Mouse (Mus musculus) Muller cell, postnatal 12 days (primary cell): ENCODE measurements at regions not wholly inside any gene's neighbourhood (a gene's known extent, or its start where the extent isn't known, plus 50 kb on each side); places are given as distances from the start of the nearest gene placed in this dataset.

Experiments used
- DNase-seq: peaks from one replicate; pipeline ENCODE4 v3.0.0-alpha.2; 2015; ENCODE audit errors: inconsistent ontology term

DNA sequence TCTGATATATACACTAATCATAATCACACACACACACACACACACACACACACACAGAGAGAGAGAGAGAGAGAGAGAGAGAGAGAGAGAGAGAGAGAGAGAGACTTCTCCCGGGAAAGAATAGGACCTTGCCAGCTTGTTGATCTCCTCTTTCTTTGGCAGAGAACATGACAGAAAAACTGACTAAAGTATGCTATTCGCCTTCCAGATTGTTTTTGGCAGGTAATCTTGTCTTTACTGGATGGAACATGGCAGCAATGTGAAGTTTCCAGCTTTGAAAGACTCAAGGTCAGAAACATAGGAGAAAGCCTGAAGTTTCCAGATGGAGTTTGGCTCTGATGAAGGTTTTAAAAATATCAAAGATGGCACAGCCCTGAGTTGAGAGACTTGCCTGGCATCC is 87.8 kb upstream of the Cpm start:
- no peak for DNase-seq

DNA sequence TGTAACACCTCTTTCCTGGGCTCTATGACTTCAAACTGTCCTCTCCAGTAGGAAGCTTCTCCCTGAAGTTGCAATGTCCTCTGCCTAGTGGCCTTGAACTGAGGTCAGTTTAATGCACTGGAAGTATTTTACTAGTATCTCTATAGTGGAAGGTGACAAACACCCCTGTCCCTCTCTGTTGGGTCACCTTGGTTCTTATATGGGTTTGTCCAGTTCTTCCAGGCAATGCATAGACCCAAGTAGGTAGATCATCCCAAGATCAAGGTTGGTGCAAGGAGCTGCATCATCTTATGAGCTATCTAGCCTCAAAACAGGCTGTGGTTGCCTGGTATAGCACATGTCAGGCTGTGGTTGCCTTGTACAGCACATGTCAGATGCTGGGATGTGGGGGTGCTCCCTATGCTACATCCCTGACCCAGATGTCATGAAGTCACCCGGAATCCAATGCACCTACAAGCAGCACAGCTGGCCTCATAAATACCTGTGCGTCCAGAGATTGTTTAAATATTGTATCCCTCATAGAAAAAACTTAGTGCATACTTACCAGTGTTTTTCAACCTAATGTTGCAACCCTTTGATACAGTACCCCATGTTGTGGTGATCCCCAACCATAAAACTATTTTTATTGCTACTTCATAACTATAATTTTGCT is 88.4 kb upstream of the Cpm start:
- no peak for DNase-seq

DNA sequence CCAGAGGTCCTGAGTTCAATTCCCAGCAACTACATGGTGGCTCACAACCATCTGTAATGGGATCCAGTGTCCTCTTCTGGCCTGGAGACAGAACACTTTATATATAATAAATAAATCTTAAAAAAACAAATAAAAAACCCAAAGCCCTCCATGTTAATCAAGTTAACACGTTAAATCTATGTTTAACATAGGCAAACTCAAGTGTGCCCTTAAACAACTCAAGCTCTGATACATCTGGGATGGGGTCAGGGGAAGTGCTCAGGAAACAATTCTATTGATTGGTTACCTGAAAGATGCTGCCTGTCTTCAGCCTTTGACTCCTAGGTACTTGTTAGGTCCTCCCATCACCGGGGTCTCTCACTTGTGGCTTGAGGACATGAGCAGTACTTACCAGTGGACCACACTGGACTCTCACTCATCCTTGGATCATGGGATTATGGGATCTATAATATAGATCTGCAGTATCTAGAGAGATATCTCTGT is 89.1 kb upstream of the Cpm start:
- DNase-seq, result no peak

DNA sequence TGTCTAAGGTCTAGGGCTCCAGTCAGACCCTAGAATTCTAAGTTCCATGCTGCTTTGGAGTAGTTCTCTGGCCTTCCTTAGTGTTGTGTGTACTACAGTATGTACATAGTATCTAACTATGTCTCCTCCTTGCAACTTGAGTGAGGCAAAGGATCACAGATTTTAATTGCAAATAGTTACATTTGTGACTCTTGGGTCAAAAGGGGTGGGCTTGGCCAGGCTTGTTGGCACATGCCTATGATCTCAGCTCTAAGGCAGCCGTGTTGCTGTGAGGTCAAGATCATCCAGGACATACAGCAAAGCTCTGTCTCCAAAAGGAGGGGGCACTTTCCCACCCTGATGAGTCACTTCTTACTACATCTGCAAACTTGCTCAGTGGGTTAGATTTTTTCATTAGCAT is 89.8 kb upstream of the Cpm start:
- no peak for DNase-seq

DNA sequence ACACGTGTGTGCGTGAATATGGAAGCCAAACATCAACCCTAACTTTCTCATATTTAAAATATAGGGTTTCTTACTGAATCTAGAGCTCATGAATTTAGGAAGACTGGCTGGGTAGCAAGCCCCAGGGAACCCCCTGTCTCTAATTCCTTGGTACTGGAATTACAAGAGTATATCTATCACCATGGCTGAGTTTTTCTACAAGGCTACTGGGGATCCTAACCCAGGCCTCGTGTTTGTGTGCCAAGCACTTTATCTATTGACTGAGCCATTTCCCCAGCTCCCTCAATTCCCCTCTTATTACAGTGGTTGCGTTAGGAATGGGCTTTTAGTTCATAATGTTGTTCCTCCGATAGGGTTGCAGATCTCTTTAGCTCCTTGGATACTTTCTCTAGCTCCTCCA is 90.6 kb upstream of the Cpm start:
- DNase-seq, result no peak

DNA sequence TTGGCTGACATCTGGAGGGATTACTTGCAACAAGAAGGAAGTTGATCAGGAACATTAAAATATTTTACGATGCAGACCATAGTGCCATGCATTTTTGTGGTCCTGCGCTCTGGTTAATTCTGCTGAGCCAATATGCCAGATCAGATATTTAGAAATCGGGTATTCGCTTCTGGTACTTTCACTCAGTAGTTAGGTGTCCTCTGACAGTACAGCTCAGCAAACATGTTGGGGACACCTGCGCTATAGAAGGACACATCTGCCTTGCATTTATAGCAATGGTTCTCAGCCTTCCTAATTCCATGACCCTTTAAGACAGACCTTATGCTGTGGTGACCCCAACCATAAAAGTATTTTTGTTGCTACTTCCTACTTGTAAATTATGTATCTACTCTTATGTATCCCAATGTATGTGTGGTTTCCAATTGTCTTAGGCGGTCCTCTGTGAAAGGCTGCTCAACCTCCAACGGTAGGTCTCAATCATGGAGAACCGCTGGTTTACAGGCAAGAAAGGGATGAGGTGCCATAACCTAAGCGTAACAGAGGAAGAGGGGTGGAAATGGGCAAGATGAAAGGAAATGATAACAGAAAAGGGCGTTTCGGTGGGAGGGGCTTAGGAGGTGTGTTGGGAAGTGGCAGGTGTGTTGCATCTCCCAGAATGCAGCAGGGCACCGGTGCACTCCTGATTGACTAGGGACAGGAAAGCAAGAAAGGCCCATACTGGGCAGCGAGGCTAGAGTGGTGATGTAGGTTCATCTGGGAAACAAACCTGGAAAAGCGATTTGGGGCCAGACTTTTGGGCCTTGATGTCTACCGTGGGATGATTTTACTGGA is 92.3 kb upstream of the Cpm start:
- DNase-seq, result no peak

DNA sequence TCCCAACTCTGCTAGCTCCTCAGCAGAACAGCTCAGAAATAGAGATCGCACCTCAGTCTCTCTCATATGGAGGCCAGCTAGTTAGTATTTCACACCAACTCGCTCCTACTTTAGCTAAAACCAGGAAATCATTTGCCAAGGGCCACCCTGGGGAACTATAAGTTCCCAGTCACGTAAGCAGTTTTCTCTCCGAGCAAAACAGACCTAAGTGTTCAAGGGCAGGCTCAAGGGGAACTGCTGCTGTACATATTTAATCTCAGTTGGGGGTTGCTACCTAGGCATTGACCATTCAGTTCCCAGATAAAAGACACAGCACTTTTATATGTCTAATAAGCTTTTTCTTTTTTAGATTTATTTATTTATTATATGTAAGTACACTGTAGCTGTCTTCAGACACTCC is 93.5 kb upstream of the Cpm start:
- DNase-seq, result no peak

DNA sequence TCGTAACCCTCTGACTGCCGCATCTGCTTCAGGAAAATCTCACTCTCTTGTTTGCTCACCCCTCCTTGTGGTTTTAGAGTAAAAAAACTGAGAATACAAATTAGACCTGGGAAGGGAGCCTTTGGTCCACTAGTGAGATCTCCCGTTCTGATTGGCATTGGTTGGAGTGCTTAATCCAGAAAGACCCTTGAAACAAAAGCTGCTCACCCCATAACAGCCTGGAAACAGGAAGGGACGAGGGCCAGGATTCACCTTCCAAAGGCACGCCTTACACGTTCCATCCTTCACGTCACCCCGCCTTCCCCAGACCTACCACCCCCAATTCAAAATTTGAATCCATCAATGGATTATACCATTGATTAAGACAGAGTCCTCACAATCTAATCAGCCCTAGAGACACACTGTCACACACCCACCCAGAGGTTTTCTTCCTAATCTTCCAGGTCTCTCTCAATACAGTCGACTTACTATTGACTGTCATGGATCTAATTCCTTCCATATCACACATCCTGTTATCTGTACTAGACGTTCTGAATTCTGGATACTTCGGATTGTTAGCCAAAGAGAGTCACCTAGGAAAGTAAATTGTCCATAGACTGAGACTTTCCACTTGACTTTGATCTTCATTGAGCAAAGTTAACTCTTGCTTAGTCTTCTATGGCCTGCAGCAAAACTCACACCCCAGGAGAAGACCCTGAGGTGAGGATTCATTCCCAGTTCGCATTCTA is 94.1 kb upstream of the Cpm start:
- no peak for DNase-seq

DNA sequence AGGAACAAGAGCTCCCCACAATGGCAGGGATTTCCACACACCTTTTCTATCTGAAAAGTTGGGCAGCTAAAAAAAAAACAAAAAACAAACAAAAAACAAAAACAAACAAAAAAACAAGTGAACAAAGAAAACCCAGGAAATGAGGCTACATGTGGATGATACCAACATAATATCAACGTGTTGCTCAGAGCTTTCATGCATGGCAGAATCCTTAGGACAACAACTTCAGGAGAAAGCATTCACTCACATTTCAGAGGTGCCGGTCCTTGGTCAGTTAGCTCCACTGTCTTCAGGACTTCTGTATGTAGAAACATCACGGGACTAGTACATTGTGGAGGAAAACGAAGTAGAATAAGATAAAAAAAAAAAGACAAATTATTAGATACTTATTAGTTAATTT is 94.8 kb upstream of the Cpm start:
- DNase-seq, result no peak

DNA sequence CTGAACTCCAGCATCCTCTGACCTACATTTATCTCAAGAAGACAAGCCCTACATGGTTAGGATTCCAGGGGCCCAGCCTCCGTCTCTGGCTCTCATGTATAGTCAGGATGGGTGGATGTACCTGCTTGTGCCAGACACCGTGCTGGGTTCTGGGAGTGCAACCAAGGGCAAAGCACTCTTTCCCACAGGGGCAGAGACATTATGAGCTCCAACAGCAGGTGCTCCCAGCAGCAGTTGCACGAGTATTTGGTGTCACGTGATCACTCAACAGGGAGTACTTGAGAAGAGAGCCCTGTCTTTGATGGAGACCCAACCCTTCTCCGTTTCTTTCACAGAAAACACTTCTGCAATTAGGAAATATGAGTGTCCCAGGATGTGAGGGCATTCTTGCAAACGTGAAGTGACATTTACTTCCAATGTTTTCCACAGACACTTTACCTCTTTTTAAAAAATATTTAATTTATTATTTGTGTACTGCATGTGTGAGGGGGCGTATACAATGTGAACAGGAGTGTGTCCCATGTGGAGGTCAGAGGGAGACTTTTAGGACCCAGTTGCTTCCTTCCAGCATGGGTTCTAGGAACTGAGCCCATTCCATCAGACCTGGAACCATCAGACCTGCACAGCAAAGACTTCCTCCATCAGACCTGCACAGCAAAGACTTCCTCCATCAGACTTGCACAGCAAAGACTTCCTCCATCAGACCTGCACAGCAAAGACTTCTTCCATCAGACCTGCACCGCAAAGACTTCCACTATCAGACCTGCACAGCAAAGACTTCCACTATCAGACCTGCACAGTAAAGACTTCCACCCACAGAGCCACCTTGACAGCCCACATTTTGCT is 95.5 kb upstream of the Cpm start:
- DNase-seq, result no peak

DNA sequence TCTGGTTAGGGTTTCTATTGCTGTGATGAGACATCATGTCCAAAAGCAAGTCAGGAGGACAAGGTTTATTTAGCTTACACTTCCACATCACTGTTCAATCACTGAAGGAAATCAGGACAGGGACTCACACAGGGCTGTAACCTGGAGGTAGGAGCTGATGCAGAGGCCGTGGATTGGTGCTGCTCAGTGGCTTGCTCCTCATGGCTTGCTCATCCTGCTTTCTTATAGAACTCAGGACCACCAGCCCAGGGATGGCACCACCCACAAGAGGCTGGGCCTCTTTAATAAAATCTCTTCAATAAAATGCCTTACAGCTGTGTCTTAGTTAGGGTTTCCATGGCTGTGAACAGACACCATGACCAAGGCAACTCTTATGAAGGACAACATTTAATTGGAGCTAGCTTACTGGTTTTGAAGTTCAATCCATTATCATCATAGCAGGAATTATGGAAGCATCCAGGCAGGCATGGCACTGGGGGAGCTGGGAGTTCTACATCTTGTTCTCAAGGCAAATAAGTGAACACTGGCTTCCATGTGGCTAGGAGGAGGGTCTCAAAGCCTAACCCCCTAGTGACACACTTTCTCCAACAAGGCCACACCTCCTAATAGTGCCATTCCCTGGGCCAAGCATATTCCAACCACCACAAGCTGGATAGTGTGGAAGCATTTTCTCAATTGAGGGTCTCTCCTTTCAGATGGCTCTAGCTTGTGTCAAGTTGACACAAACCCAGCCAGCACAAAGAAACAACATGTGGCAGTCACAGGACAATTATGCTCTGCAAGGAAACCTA is 96.4 kb upstream of the Cpm start:
- DNase-seq, result no peak

DNA sequence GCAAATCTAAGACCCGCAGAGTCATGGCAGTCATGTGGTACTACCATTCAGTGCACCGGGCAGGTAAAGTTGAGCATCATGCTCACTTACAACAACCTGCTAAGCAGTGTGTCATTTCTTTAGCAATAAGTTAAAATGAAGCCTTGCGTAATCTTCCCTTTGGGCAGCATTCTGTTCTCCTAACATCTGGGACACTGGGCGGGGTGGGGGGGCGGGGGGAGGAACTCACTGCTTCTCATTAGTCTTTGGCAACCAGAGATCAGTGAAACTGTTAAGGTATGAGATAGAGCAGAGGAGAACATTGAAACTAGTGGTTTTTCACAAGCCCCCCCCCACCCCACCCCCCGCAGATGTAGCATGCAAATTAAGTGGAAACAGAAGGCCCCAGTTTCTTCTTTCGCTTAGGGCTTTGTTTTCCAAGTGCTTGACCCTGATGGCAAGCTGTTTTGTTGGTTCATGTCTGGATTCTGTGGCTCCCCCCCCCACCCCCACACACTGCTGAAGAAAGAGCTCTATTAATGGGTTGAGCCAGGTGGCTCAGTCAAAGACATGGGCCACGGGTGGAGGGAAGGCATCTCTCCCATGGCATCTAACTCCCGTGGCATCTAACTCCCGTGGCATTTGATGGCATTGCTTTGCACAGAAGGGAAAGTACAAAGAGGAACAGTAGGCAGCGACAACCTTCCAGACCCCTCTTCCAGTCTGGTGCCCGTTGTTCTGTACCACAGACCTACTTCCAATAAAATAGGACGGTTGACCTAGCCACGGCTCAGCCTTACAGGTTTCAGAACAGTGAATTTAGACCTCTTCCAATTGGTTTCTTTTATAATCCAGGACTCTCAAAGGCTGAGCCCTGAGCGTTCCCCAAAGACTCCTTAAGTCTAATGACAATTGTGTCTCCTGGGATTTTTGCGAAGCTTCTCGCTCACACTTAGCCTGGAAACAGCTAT is 97.2 kb upstream of the Cpm start:
- DNase-seq, result no peak

DNA sequence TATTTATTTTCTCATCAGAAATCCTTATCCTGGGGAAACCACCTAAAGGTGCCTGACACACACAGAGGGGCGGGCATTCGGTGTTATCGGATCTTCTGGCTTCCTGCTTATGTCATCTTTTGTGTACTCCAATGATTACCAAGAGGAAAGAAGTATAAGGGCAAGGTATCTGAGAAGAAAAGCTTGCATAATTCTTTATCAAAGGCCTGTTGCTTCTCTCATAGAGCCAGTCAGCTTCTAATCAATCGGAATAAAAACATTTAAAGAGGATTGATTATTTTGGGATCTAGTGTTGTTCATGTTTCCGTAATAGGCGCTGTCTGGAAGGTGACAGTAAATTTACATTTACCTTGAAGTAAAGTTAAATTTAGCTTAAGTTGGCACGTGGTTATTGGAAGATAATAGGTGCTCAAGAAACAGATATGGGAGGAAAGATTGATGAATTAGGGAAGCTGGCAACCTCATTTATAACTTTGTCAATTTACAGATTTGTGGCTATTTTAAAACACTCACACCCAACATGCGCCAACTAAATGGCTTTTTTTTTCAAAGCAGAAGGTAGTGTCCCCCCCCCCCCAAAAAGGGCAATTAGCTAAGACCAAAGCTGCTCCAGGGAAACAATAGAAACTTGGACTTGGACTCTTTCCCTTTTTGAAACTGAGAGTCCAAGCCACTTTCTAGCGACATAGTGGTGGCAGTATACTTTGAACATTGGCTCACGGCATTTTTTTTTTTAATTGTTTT is 98.3 kb upstream of the Cpm start:
- no peak for DNase-seq

DNA sequence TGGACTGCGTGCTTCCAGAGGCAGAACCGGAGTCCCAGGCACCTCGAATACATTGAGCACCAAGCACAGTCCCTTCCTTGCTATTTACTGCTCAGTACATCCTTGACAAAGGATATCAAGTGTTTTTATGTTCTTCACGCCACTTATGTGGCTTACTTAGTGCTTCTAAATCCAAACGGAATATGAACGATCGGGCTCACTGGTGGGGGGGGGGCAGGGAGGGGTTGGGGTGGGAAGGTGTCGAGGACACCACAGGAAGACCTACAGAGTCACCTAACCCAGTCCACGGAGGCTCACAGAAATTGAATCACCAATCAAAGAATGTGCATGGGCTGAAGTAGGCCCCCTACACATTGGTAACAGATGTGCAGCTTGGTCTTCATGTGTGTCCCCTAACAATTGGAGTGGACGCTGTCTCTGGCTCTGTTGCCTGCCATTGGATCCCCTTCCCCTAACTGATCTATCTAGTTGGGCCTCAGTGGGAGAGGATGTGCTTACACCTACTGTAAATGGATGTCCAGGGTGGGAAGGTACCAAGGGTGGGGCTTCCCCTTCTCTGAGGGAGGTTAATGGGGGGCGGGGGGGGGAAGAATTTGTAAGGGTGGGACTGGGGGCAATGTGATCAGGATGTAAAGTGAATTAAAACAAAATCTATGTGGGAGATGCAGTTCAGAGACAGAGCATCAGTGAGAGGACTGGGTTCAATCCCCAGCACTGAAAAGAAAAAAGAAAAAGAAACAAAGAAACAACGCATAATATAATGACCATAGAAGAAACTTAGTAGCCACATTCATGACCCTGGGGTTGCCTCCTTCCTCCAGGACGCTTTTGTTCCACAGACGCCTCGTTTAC is 99.1 kb upstream of the Cpm start:
- DNase-seq, result no peak

DNA sequence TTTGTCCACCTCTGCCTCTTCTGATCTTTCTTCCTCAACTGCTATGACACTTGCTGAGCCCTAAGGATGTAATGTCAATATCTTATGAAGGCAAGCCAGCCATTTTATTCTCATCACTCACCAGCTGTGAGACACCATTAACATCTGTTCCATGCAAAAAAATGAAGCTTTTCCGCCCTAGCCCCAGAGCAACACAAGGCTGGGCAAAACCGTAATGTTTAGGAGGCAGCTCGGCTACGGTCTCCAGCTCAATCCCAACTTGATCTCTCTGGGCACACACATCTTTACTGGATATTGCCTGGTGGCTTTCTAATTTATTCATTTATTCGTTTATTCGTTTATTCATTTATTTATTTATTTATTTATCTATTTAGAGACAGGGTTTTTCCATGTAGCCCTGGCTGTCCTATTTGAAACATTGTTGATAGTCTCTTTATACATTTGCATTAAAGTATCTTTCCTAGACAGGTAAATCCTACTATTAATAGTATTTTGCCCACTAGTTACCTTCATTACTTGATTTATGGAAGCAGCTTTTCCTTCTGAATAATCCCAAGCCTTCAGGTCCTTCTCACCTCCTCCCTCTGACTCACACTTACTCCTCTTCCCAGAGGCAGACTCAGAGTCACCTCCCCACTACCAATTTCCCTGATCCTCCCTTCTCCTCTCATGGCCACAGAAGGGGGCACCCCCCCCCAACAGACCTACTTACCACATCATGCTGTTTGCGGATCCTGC is 99.9 kb upstream of the Cpm start:
- DNase-seq, result no peak

DNA sequence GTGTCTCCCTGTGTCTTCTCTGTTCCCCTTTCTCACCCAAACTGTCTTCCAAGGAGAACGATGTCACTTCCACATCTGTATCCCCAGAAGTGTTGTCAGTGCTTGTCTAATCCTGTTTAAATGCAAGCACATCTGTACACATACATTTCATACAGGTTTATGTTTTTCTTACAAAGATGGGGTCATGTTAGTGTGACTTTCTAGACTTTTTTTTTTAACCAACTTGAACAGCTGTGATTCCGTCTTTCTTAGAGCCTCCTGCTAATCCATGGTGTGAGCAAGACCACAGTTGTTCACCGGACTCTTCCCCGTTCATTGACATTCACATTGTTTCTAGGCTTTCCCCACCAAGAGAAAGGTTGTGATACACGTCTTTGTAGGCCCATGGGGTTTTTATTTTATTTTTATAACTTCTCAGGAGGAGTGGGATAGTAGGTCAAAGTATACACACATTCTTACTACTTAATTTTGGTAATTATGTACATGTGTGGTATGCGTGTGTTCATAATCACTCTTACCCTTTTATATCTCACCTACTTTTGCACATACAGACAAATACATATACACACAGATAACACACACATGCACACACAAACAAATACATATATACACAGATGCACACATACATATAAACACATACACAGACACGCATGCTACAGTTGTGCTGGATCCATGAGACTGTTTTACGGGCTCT is 100.6 kb upstream of the Cpm start:
- no peak for DNase-seq

DNA sequence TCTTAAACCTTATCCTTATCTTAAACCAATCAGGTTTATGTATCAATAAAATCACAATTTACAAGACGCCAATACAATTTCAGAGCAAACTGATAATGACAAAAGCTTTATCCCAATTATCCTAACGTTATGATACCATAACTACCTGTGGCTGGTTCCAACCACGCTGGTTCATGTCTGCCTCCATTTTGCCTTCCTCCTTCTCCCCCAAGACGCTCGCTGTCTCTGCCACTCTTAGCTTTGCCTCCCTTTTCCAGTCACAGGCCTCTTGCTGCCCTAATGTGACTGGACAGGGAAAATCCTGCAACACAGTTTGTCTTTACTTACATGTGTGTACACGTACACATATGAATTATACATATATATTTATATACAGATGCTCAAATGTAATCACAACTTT is 101.3 kb upstream of the Cpm start:
- no peak for DNase-seq
